Mouse (Mus musculus) G1E (cell line): ENCODE measurements around the gene Zfp316.

ENCODE experiments used
- CTCF ChIP-seq: IDR thresholded peaks from 2 replicates; pipeline ENCODE4 v1.5.1; 2012; ENCODE audit warnings: low read depth, low read length, inconsistent platforms, mixed read lengths
- GATA1 ChIP-seq: IDR thresholded peaks from 2 replicates; pipeline ENCODE4 v1.6.1; 2012; ENCODE audit warnings: borderline replicate concordance, low read length, inconsistent platforms, mixed read lengths
- GATA2 ChIP-seq: IDR thresholded peaks from 2 replicates; pipeline ENCODE4 v1.6.1; 2012; ENCODE audit warnings: low read depth, low read length, inconsistent platforms, borderline replicate concordance
- POLR2AphosphoS5 ChIP-seq: IDR thresholded peaks from 2 replicates; pipeline ENCODE4 v1.6.1; 2012; ENCODE audit warnings: low read depth, low read length, inconsistent platforms; ENCODE audit not compliant: insufficient replicate concordance
- TAL1 ChIP-seq: conservative IDR thresholded peaks from 2 replicates; pipeline ENCODE4 v1.6.1; 2012; ENCODE audit warnings: low read depth, low read length, inconsistent platforms, mixed read lengths

DNA sequence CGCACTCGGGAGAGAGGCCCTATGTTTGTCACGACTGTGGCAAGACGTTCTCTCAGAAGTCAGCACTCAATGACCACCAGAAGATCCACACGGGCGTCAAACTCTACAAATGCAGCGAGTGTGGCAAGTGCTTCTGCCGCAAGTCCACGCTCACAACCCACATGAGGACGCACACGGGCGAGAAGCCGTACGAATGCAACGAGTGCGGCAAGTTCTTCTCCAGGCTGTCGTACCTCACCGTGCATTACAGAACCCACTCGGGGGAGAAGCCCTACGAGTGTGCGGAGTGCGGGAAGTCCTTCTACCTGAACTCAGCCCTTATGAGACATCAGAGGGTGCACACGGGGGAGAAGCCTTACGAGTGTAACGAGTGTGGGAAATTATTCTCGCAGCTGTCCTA, 24.9 kb downstream of the Zfp316 start:
- no peak for TF ChIP-seq CTCF
- no peak for TF ChIP-seq TAL1
- TF ChIP-seq GATA1: no peak
- no peak for TF ChIP-seq POLR2AphosphoS5
- no peak for TF ChIP-seq GATA2
